Mouse (Mus musculus) cerebellum, postnatal 25 days (tissue): ENCODE measurements around the gene Evi5.

Source experiments
- DNase-seq, 2 experiments: peaks; one replicate each; pipeline ENCODE4 v3.0.0; 2021; ENCODE audit warnings: mixed read lengths in 2 of 2

Evi5 gene

GRCm38 (mm10) chr5:107869701-107870100 lies 5.2 kb downstream of the Evi5 start:
- no peak for DNase-seq

- peak; percentile 93 to 94 for DNase-seq
Measured at GRCm38 (mm10) chr5:107868905-107869424, 5.9 kb downstream of the Evi5 start.

- DNase-seq: peak; percentile 69 to 70
Measured at GRCm38 (mm10) chr5:107867970-107868904, 6.7 kb downstream of the Evi5 start.

GRCm38 (mm10) chr5:107866127-107867126 lies 8.5 kb downstream of the Evi5 start:
- DNase-seq: no peak

- DNase-seq: no peak
Measured at GRCm38 (mm10) chr5:107863971-107864370, 10.9 kb downstream of the Evi5 start.

- DNase-seq: no peak
Measured at GRCm38 (mm10) chr5:107858963-107859362, 15.9 kb downstream of the Evi5 start.

- DNase-seq: no peak
Measured at GRCm38 (mm10) chr5:107855546-107855945, 19.4 kb downstream of the Evi5 start.

GRCm38 (mm10) chr5:107854556-107854955 lies 20.4 kb downstream of the Evi5 start:
- DNase-seq: no peak

- DNase-seq: peak in 1 of 2 experiments; percentile 20
Measured at GRCm38 (mm10) chr5:107853807-107854206, 21.1 kb downstream of the Evi5 start.

- no peak for DNase-seq
Measured at GRCm38 (mm10) chr5:107848964-107849363, 25.9 kb downstream of the Evi5 start.

- DNase-seq: no peak
Measured at GRCm38 (mm10) chr5:107847817-107848216, 27.1 kb downstream of the Evi5 start.

- peak; percentile 62 to 84 for DNase-seq
Measured at GRCm38 (mm10) chr5:107847349-107847748, 27.6 kb downstream of the Evi5 start.

- DNase-seq: no peak
Measured at GRCm38 (mm10) chr5:107840549-107841238, 34.2 kb downstream of the Evi5 start.

- no peak for DNase-seq
Measured at GRCm38 (mm10) chr5:107838891-107839644, 35.8 kb downstream of the Evi5 start.

- no peak for DNase-seq
Measured at GRCm38 (mm10) chr5:107834287-107834686, 40.6 kb downstream of the Evi5 start.

- no peak for DNase-seq
Measured at GRCm38 (mm10) chr5:107831351-107831750, 43.6 kb downstream of the Evi5 start.

- DNase-seq: no peak
Measured at GRCm38 (mm10) chr5:107829998-107830560, 44.8 kb downstream of the Evi5 start, which contains the start of gene Ube2d2b. Gene Ube2d2b (plus strand): TSS chr5:107830099.

- DNase-seq: no peak
Measured at GRCm38 (mm10) chr5:107822521-107822920, 52.4 kb downstream of the Evi5 start.

- DNase-seq: no peak
Measured at GRCm38 (mm10) chr5:107814651-107815050, 60.3 kb downstream of the Evi5 start.

- DNase-seq: peak in 1 of 2 experiments; percentile 26
Measured at GRCm38 (mm10) chr5:107807496-107807895, 67.4 kb downstream of the Evi5 start.

- no peak for DNase-seq
Measured at GRCm38 (mm10) chr5:107802621-107803020, 72.3 kb downstream of the Evi5 start.
